Mouse (Mus musculus) spleen, postnatal 10 days (tissue): Measurements from ENCODE around the gene Insyn1.

Source experiments
- DNase-seq, 2 experiments: peaks; one replicate each; pipeline ENCODE4 v3.0.0; 2021 to 2022; ENCODE audit warnings: low spot score in 2 of 2

Gene Insyn1

DNA sequence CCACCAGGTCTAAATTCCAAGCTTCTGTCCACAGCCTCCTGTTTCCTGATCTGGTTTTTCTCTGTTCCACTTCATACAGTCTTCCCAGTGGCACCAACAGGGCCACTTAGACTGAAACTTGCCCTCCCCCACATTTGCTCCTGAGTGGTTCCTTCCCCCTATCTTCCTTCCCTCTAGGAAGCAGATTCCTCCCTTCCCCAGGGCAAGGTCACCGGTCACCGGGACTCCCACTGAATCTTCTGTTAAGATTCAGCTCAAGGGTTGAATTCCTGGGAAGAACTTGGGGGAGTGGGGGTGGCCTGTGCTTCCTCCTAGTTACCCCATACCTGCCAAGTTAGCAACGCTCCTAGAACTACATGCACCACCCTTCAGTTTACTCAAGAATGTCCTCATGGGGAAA lies 1.3 kb upstream of the Insyn1 start:
- no peak for DNase-seq

- no peak for DNase-seq
Observed at GRCm38 (mm10) chr9:58489133-58489864, 896 bp downstream of the Insyn1 start.

- DNase-seq = no peak
Observed at GRCm38 (mm10) chr9:58489865-58490165, 1.4 kb downstream of the Insyn1 start.

DNA sequence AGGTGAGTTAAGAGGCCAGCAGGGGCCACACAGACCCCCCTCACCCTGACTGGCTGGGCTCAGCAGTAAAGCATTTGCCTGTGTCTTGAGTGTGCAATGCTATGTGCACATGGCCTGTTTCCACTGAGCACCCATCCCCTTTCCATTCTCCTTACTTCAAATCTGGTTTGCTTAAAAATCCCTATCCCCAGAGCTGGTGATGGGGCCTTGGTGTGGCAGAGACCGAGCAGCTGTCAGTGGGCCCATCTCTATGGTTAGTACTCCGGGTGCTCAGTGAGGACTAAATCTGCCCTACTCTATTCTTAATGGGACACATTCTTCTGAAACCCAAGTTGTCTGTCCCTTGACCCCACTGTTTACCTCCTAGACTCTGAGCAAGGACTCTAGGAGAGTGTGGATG lies 2.0 kb downstream of the Insyn1 start:
- no peak for DNase-seq

DNA sequence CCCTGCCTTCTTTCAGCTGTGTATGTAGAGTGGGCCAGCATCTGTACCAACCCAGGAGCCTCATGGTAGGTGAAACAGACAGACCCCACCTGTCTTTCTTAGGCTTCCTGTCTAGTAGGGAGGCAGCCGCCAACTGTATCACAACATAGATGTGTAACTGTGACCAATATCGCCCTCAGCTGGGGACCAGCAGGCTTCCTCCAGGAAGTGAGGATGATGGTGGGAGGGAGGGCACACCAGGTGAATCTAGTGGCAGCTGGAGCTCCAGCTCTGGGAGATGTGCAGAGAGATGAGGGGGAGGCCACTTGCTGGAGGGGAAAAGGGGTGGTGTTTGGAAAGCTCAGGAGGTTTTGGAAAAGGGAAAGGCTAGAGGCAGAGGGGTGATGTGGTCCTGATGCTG lies 6.6 kb downstream of the Insyn1 start:
- no peak for DNase-seq

DNA sequence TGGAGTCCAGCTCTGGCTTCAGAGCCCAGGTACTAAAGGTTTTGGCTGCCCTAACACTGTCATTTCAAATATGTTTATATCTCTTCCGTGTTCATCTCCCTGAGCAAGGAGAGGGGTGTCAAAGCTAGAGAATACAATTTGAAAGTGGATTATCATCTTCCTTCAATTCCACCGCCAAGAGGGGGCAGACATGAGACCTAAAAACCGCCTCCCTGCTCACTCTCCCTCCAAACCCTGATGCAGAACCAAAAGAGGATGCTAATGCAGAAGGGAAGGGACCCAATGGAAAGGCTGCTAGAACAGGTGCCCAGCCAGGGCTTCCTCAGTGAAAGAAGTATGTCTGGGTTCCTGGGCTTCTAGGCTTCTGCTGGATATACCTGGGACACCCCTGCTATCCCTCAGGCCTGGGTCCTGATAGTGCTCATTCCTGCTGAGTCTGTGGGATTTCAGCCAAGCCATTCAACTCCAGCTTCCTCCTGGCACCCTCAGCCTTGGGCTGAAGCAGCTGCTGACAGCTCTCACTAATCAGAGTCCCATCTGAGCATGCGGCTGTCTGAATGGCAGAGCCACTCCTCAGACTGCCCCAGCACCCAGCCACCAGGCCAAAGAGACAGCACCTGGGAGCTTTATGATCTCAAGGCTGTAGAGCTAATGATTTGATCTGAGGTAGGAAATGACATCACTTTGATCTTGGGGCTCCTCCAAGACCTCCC lies 8.2 kb downstream of the Insyn1 start:
- peak in 1 of 2 experiments; percentile 40 for DNase-seq

DNA sequence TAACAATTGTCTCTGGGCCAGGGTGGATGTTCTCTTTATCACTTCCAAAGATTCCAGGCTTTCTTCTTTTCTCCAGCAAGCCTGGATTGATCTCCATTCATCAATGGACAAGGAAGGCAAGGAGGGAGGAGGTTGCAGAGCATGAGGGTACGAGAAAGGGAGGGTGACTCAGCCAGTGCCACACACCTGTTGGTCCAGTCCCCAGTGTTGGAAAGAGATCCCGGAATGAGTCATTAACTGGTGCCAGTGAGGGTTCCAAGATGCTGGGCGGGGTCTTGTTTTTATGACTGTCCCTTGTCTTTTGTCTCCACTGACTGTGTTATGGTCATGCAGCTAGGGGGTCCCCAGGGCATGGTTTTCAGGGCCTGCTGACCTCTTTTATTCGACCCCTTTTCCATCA lies 9.5 kb downstream of the Insyn1 start:
- DNase-seq = no peak

DNA sequence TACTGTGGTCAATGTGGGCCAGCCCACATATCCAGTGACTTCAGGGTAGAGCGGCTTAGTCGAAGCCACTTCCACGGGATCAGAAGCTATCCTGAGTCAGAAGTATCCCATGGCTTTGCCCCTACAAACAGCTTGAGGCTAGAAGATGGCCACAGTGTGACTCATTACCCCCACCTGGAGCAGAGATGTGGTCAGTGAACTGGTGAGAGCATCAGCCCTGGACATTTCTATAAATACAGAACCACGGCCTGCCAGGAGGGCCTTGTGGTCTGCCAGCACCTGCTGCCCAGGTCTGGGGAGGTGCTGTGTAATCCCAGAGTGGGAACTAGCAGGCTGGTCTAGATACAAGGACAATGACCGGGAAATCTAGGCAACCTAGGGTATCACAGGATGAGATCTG lies 12.5 kb downstream of the Insyn1 start:
- DNase-seq = no peak

DNA sequence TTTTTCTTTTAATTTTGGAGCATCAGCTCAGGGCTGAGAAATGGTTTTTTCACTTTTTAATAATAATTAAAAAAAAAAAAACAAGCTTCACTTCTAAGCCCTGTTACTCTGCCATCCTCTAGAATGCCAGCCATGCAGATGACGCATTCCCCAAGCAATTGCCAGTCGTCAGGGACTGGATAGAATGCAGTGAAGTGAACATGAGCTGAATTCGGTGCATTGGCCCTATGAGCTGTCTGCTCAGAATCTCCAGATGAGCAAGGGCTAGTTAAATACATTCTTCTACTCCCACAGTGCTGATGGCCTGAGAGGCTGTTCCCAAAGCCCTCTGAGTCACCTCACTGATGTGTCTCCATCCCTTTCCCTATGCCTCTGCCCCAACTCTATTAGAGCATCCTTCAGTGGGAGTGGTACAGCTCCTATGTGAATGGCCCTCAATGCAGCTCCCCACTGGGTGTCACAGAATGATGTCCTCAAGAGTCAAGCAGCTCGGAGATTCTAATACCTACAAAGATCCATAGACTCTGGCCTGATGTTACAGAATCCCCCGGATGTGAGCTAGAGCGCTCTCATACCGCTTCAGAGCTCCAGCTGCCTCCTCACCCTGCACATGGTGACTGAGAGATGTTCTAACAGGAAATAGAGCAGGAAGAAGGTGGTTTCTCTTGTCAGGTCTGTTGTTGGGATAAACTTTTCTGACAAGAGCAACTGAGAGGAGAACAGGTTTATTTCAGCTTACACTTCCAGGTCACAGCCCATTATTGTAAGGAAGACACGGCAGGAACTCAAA lies 19.0 kb downstream of the Insyn1 start:
- DNase-seq = peak in 1 of 2 experiments; percentile 24

- peak in 1 of 2 experiments; percentile 38 for DNase-seq
Observed at GRCm38 (mm10) chr9:58510452-58510851, 22.0 kb downstream of the Insyn1 start.

- no peak for DNase-seq
Observed at GRCm38 (mm10) chr9:58513749-58514148, 25.3 kb downstream of the Insyn1 start.

- DNase-seq = no peak
Observed at GRCm38 (mm10) chr9:58516480-58516879, 28.1 kb downstream of the Insyn1 start.

GRCm38 (mm10) chr9:58517866-58518750 lies 29.7 kb downstream of the Insyn1 start:
- no peak for DNase-seq

GRCm38 (mm10) chr9:58519953-58520352 lies 31.6 kb downstream of the Insyn1 start:
- DNase-seq = no peak

GRCm38 (mm10) chr9:58520816-58521581 lies 32.6 kb downstream of the Insyn1 start:
- DNase-seq = no peak

- DNase-seq = no peak
Observed at GRCm38 (mm10) chr9:58521883-58522423, 33.5 kb downstream of the Insyn1 start.

GRCm38 (mm10) chr9:58525108-58525507 lies 36.7 kb downstream of the Insyn1 start:
- no peak for DNase-seq

- no peak for DNase-seq
Observed at GRCm38 (mm10) chr9:58527841-58528240, 39.4 kb downstream of the Insyn1 start.

GRCm38 (mm10) chr9:58530407-58530806 lies 42.0 kb downstream of the Insyn1 start:
- no peak for DNase-seq

- no peak for DNase-seq
Observed at GRCm38 (mm10) chr9:58532236-58532635, 43.8 kb downstream of the Insyn1 start.

- DNase-seq = no peak
Observed at GRCm38 (mm10) chr9:58533322-58533721, 44.9 kb downstream of the Insyn1 start.
